Mouse (Mus musculus) kidney, adult 2 months (tissue): ENCODE data around the gene Msl2. TPM values are rescaled to one million over a fixed set of nuclear protein-coding genes. Genes with fewer than 3 reads are reported as not detected.

Experiments used
- DNase-seq: peaks from one replicate; pipeline ENCODE4 v3.0.0; 2021
- H3K27ac ChIP-seq: fragments of 200-500 bp; 2 replicates; pipeline ENCODE4 v1.5.1; 2012; ENCODE audit warnings: low read depth, low read length, control low read depth, inconsistent platforms; ENCODE audit not compliant: insufficient read depth
- H3K27me3 ChIP-seq: fragments of 200-500 bp; replicated peaks from 2 replicates; pipeline ENCODE4 v1.6.1; 2012; ENCODE audit warnings: mild to moderate bottlenecking, moderate library complexity, low read length, inconsistent platforms; ENCODE audit not compliant: control insufficient read depth, insufficient read depth
- H3K36me3 ChIP-seq: fragments of 200-500 bp; 2 replicates; pipeline ENCODE4 v1.6.1; 2012; ENCODE audit warnings: mild to moderate bottlenecking, moderate library complexity, low read length, inconsistent platforms; ENCODE audit not compliant: control insufficient read depth, insufficient read depth
- H3K4me1 ChIP-seq: fragments of 200-500 bp; 2 replicates; pipeline ENCODE4 v1.6.1; 2011; ENCODE audit warnings: low read length; ENCODE audit not compliant: control insufficient read depth, insufficient read depth
- H3K4me3 ChIP-seq: fragments of 200-500 bp; 2 replicates; pipeline ENCODE4 v1.5.1; 2011; ENCODE audit warnings: mild to moderate bottlenecking, low read depth, low read length, control low read depth; ENCODE audit not compliant: insufficient read depth
- CTCF ChIP-seq: fragments of 200-500 bp; conservative IDR thresholded peaks from 2 replicates; pipeline ENCODE4 v1.5.1; 2011; ENCODE audit warnings: low read depth, mild to moderate bottlenecking, control low read depth, low read length, moderate library complexity, mixed read lengths; ENCODE audit not compliant: insufficient read depth, insufficient read length
- POLR2A ChIP-seq: fragments of 200-500 bp; IDR thresholded peaks from one replicate; pipeline ENCODE4 v1.6.1; 2011; ENCODE audit warnings: low read depth, low read length, control low read depth
- WGBS: fragments of 180-500 bp; shearing (Covaris S2); methylation state at CpG from one replicate; pipeline ENCODE4 v1.1.7; 2018; 5-methylcytosine and 5-hydroxymethylcytosine counted together
- polyA plus RNA-seq: library from polyadenylated mRNA; depleted of rRNA; stranded (reverse); fragments of >200 nt; gene quantifications from 2 replicates; pipeline ENCODE4 v1.2.3, GENCODE M21; 2012; rRNA removed

Gene Msl2
- polyA plus RNA-seq, 1 experiment, result 17.7 TPM

DNA sequence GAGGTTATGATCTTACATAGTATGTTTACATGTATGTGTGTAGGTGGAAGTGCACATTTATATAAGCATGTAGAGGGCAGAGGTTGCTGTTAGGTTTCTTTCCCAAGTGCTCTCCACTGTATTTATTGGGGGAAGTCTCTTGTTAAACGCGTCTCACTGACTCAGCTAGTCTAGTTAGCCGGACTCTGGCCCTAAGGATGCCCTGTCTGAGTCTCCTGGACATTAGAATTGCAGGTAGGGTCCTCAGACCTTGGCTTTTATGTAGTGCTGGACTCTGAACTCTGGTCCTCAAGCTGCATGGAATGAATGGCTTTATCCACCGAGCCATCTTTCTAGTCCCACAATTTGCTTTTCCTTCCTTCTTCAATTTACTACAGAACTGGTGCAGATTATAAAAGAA is 69.7 kb downstream of the Msl2 start:
- H3K4me1 ChIP-seq, result no peaks in the 10 kb centered on the region
- 71% methylated on average over 4 of the region's 4 CpGs for WGBS
- DNase-seq, result no peak
- no peak overlapping the region for H3K4me3 ChIP-seq
- peaks cover 10% of the 10 kb centered on the region for H3K36me3 ChIP-seq
- H3K27me3 ChIP-seq, result no peaks in the 10 kb centered on the region
- H3K27ac ChIP-seq, result no peak overlapping the region
- TF ChIP-seq POLR2A (no peak), CTCF (no peak)

DNA sequence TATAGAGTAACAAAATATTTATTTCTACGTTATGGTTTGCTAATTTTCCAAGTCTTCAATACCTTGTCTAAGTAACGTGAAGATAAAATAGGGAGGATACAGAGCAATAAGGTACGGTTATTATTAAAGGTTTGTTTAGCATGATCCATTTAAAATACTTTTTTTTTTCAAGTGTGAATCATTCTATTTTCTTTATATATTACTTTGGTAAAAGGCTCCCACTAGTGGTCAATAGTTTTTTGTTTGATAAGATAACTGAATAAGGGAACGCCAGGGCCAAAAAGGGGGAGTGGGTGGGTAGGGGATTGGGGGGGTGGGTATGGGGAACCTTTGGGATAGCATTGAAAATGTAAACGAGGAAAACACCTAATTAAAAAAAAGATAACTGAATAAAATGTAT is 79.0 kb downstream of the Msl2 start:
- Histone ChIP-seq H3K4me1 (no peaks in the 10 kb centered on the region), H3K4me3 (no peak overlapping the region), H3K27ac (no peak overlapping the region), H3K36me3 (peaks cover 4% of the 10 kb centered on the region), H3K27me3 (no peaks in the 10 kb centered on the region)
- 74% methylated on average over 5 of the region's 5 CpGs for WGBS
- TF ChIP-seq CTCF (no peak), POLR2A (no peak)
- DNase-seq, result no peak

Other genes with a start within 250 kb of the Msl2 start
- gene Pccb, start 39.2 kb upstream of the Msl2 start, polyA plus RNA-seq, result 341 and 354 TPM in 2 replicates
- gene Ppp2r3a, start 177.7 kb downstream of the Msl2 start, polyA plus RNA-seq, result 13.9 and 17.6 TPM in 2 replicates